Mouse (Mus musculus): ENCODE measurements around the gene Sbk3.
A peak's percentile ranks its signal among the peaks of the same experiment; 100 is the strongest.
"Not testable (repeated sequence)": the region's sequence is repeated elsewhere in the genome, so short reads cannot be mapped to it uniquely, and the experiment has no call there.

Gene Sbk3

GRCm38 (mm10) chr7:4971068-4971467, at the start of gene Sbk3:
Gene Sbk3, minus strand, starts transcription at chr7:4971168.
- DNase-seq (ENCODE audit: low read depth, low spot score): no peak

- DNase-seq (ENCODE audit: low read depth, low spot score): no peak
Observed at GRCm38 (mm10) chr7:5020685-5021084, 49.7 kb upstream of the Sbk3 start.

GRCm38 (mm10) chr7:5020000-5020681, 49.2 kb upstream of the Sbk3 start, which contains the start of the genes Zfp865 and Ccdc106:
Gene Zfp865, plus strand, starts transcription at chr7:5020376.
Gene Ccdc106, plus strand, starts transcription at chr7:5020553.
- peak; percentile 97 for DNase-seq (ENCODE audit: low read depth, low spot score)

GRCm38 (mm10) chr7:5019576-5019975, 48.6 kb upstream of the Sbk3 start:
- DNase-seq (ENCODE audit: low read depth, low spot score): not testable (repeated sequence)

- DNase-seq (ENCODE audit: low read depth, low spot score): no peak
Observed at GRCm38 (mm10) chr7:5017931-5018330, 47.0 kb upstream of the Sbk3 start.

GRCm38 (mm10) chr7:5017352-5017751, 46.4 kb upstream of the Sbk3 start:
- DNase-seq (ENCODE audit: low read depth, low spot score): no peak

GRCm38 (mm10) chr7:5016920-5017319, 46.0 kb upstream of the Sbk3 start:
- no peak for DNase-seq (ENCODE audit: low read depth, low spot score)

- no peak for DNase-seq (ENCODE audit: low read depth, low spot score)
Observed at GRCm38 (mm10) chr7:5016057-5016456, 45.1 kb upstream of the Sbk3 start.

GRCm38 (mm10) chr7:5015118-5016001, 44.4 kb upstream of the Sbk3 start, which contains the start of gene Gm44973:
Gene Gm44973, plus strand, starts transcription at chr7:5015496.
- no peak for DNase-seq (ENCODE audit: low read depth, low spot score)

- no peak for DNase-seq (ENCODE audit: low read depth, low spot score)
Observed at GRCm38 (mm10) chr7:5014251-5015117, 43.5 kb upstream of the Sbk3 start, which contains the start of the genes Zfp524 and Fiz1. Gene Zfp524, plus strand, starts transcription at chr7:5014415. Gene Fiz1, minus strand, starts transcription at chr7:5014697.

GRCm38 (mm10) chr7:5012681-5013513, 41.9 kb upstream of the Sbk3 start:
- DNase-seq (ENCODE audit: low read depth, low spot score): no peak

GRCm38 (mm10) chr7:5008229-5008628, 37.3 kb upstream of the Sbk3 start:
- DNase-seq (ENCODE audit: low read depth, low spot score): no peak

GRCm38 (mm10) chr7:5002876-5003275, 31.9 kb upstream of the Sbk3 start:
- DNase-seq (ENCODE audit: low read depth, low spot score): not testable (repeated sequence)

- no peak for DNase-seq (ENCODE audit: low read depth, low spot score)
Observed at GRCm38 (mm10) chr7:4999876-5000275, 28.9 kb upstream of the Sbk3 start.

GRCm38 (mm10) chr7:4996934-4997333, 26.0 kb upstream of the Sbk3 start:
- DNase-seq (ENCODE audit: low read depth, low spot score): no peak

GRCm38 (mm10) chr7:4996003-4996895, 25.3 kb upstream of the Sbk3 start, which contains the start of gene Zfp579:
Gene Zfp579, minus strand, starts transcription at chr7:4996158.
- DNase-seq (ENCODE audit: low read depth, low spot score): peak; percentile 73

GRCm38 (mm10) chr7:4995268-4996002, 24.5 kb upstream of the Sbk3 start:
- DNase-seq (ENCODE audit: low read depth, low spot score): no peak

GRCm38 (mm10) chr7:4993999-4994788, 23.2 kb upstream of the Sbk3 start:
- DNase-seq (ENCODE audit: low read depth, low spot score): no peak
